Mouse (Mus musculus) mature B cell (primary cell): ENCODE results near the gene Prdm16.

Source experiments
- in situ Hi-C: fragments of 300-500 bp; cut with MboI; formaldehyde crosslinking; loops from 2 replicates; pipeline ENCODE4 v1.14.3; 2019

Prdm16 gene

DNA sequence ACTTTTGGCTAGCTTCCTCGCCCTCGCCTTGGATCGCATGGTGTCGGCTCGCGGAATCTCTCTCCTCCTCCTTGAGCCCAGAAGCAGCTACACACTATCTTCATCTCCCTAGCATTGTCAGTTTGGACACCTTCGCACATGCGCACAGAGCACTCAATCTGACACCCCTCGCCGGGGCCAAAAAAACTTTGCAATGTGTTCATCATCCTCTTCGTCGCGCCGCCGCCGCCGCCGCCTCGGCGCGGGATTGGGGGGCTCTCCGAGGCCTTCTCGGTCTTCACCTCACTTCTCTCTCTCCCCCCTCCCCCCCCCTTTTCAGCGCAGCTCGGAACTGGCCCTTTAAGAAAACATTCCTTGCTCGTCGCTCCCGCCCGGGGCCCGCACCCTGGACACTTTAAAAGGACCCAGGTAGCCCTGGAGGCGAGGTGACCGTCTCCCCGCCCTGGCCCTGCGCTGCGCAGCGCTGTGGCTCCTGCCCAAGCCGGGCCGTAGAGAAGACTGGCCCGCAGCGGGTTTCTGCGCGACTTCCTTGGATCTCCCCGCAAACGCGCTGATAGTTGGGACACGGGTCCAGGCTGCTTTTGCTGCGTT is at the start of gene Prdm16:
Gene Prdm16 (minus strand): TSS at position 153 of the 591 bp plus-strand sequence.
- in situ Hi-C loops = no loop called here

DNA sequence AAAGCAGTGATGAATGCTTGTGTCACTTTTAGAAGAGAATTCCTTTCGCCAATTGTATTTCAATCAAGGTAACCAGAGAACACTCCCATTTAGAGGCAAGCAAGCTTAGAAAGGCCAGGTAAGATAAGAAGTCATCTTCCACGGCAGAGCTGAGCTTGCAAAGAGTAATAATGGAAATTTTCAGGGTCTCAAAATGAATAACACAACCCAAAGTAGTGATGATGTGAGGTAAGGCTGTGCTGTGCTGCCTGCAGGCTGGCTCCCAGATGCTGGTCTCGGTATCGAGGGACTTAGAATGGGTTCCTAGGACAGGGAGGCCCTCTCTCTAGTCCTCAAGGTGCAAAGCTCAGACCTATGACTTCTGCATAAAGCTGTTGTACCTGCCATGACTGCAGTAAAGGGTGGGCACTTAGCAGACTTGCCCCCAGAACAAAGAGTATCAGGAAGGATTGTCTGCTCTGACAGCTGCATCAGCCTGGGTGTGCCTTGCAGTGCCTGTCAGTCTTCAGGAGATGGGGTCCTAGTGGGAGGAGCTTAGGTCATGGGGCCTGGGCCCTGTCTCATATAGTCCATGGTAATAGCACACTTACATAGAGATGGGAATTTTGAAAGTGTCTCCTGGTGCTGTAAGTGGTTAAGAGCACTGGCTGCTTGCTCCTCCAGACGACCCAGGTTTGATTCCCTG is 46.5 kb upstream of the Prdm16 start:
- in situ Hi-C loops = no loop called here

DNA sequence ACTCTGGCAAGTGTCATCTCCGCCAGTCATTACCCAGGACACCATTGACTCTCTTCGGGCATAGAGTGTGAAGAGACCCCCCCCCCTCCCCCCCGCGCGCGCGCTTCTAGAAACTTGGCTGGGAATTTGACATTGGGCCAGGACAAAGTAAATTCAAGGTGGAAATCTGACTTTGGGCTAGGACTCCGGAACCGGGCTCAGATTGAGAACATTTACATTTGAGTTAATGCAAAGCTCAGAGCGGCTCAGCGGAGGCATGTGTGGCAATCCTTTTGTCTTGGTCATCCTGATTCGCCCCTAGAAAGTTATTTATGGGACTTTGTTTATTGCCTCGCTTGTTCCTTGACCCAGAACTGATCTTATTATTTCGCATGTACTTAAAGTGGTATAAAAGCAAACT is 45.6 kb upstream of the Prdm16 start:
- in situ Hi-C loops = no loop called here

DNA sequence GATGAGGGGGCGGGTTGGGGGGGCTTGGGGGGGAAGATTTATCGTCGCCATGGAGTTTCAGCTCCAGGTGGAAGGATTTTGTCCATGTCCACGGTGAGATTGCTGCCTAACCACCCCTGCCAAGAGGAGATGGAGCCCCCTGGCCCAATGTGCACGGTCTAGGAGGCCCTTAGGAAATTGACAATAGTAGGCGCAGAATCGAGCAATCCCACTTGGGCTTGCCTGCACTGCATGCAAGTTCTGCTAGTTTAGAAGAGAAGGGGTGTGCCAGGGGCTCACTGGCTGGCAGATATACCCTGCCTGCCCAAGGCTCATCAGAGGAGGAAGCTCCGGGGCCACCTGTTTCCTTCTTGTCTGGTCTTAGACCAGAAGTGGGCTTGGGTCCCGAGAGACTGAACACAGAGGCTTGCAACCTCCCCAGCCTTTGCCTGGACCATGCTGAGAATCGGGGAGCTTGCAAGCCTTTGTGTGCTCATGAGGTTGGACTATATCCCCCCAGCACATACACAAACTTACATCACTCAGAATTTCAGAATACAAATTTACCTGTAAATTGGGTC is 38.8 kb upstream of the Prdm16 start:
- in situ Hi-C loops = no loop called here

DNA sequence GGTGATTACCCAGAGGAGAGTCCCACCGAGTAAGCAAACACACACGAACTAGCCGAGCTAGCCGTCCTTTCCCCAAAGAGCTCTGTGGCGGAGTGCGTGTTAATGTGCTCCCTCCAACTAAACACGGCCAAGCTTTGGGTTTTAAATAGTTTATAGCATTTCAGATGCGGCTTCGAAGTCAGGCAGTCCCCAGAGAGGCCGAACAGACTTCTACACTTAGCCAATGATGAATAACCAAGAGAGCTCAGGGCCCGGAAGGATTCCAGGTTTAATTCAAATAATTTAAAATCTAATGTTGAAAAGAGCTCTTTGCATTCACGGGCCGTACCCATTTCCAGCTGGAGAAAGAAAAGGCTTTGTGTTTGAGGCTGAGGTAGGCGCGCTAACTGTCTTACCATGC is 38.3 kb upstream of the Prdm16 start:
- in situ Hi-C loops = no loop called here

DNA sequence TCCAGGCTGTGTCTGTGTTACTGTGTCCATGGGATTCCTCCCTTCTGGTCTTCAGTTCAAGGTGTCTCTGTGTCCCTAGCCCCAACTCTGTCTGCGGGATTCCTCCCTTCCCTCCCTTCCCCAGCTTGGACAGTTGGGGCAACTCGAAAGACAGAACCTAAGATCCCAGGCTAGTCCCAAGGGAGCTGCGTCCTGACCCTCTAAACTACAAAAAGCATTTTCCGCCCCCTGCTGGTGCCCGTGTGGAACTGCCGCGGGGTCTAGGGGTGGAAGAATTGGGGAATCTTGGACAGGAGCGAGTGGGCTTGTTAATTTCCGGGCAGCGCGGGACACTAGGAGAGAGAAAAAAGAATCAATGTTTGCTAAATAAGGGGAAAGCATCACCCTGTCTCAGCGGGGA is 37.9 kb upstream of the Prdm16 start:
- in situ Hi-C loops = no loop called here

DNA sequence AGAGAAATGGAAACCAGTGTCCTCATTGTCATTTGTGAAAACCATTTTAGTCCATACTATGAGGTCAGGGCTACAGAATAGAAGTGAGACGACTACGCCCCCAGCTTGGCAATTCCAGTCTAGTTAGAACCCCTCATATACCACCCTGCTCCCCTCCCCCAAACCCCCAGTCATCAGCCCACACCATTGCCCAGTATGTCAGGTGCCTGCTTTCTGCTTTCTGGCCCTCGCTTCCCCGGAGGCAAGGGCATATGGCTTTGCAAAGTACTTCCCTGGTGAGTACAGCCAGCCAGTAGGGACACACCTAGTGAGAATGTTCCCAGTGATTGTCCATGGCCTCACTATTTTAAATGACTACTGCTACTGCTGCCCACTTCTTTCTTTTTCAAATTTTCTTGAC is 37.3 kb upstream of the Prdm16 start:
- in situ Hi-C loops = no loop called here

DNA sequence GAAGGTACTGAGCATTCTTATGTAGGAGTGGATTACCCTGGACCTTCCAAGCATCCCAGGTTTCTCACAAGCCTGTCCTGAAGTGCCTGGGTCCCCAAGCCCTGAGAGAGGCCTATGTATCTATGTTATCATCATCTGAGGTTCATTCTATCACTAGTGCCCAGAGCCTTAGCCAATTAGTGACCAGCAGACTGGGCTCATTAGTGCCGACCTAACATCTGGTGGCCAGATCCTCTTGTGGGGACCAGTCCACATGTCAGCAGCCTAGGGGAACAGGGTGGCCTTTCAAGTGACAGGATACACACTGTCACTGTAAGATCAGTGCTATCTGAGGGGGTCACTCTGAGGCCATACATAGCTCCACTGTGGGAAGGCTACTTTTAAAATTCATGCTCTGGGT is 35.4 kb upstream of the Prdm16 start:
- in situ Hi-C loops = no loop called here

DNA sequence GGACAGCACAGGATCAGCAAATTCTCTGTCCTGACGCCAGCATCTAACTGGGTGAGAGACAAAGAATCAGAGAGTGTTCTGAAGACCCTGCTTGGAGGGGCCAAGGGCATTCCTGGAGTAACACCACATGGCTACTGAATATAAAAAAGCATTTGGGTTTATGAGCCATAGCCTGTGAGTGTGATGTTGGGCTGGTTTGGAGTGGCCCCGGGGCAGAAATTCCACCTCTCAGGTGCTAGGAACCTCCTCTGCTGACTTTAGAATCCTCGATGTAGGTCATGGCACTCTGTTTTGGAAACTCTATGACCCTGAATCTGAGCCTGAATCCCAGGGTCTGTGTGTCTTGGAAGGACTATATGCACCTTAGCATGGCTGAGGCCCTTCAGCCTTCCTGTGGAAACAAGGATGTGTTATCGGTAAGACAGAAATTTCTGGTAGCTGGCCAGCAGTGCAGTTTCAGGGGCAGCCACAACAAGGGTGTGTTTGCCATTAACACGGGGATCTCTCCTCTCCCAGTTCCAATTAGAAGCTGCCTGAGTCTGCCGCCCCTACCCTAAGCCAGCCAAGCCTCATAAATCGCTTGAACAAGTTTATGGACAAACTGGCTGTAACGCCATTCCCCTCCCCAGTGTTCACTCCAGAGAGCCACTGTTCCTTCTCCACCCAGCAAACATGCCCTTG is 34.7 kb upstream of the Prdm16 start:
- in situ Hi-C loops = no loop called here

DNA sequence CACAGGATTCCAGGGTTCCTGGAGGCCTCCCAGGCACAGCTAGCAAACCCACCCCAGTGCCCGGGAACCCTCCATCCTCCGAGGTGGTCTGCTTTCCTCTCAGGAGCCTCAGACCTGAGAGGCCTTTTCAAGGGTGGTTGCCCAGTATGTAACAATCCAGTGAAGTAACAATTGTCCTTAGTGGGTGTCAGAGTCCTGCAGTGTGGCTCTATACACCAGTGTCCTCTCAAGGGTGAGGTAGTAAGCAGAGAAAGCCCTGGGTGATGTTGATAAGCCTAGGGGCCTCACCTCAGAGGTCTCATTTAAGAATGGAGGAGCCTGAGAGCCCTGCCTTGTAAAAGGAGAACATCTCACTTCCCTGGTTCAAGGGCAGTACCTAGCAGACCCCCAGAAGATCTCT is 31.1 kb upstream of the Prdm16 start, which contains the start of gene Actrt2:
Gene Actrt2 (minus strand): TSS at position 101 of the 400 bp plus-strand sequence.
- in situ Hi-C loops = no loop called here

DNA sequence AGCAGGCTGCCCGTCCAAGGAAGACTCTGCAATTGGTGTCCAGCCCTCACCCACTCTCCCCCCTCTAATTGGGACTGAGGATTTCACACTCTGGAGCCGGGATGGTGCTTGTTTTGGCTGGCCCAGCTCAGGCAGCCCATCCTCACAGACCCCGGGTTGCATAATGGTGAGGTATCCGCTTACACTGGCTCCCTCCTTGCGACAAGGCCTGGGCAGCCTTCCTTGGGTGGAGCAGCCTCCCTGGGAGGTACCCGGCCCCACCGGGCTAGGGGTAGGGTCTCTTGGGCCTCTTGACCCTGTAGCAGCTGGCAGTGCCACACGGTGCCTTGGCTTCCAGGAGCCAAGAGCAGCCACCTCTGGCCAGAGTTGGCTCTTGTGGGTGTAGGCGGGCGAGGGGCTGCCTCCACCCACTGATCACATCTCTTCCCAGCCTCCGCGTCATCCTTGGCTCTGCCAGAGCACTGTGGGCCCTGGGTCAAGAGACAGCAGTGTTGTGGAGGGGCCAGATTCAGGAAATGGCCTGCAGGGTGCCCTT is 26.1 kb upstream of the Prdm16 start:
- in situ Hi-C loops = no loop called here

DNA sequence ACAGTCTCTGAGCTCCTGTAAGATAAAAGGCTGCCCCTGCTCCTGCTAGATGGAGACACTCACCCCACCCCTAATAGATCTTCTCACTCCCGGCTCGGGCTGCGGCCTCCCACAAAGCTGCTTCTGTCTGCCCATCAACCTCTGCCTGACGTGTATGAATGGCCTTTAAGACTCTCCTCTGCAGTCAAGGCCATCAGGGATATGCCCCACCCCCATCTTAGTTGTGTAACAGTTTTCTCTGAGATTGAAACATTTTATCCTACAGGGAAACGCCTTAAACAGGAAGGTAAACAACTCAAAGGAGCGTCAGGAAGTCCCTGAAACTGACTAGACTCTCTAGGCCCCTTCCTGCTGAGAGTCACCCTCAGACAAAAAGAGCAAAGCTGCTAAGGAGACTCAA is 24.6 kb upstream of the Prdm16 start:
- in situ Hi-C loops = no loop called here

DNA sequence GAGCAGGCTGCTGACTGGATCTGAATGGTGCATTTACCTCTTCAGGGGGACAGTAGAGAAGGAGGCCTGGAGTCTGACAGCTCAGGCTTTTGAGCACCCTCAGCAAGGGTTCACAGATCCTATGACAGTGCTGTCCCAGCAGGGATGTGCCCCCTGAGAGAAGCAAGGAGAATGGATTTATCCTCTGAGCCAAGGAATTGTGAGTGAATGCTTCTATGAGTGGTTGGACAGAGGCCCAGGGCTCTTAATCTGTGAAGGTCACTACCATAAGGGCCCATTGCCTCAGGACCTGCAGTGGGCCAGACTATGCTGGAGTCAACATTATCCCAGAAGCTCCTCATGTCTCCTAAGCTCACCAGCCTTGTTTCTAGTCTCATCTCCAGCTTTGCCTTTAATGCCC is 23.4 kb upstream of the Prdm16 start:
- in situ Hi-C loops = no loop called here

DNA sequence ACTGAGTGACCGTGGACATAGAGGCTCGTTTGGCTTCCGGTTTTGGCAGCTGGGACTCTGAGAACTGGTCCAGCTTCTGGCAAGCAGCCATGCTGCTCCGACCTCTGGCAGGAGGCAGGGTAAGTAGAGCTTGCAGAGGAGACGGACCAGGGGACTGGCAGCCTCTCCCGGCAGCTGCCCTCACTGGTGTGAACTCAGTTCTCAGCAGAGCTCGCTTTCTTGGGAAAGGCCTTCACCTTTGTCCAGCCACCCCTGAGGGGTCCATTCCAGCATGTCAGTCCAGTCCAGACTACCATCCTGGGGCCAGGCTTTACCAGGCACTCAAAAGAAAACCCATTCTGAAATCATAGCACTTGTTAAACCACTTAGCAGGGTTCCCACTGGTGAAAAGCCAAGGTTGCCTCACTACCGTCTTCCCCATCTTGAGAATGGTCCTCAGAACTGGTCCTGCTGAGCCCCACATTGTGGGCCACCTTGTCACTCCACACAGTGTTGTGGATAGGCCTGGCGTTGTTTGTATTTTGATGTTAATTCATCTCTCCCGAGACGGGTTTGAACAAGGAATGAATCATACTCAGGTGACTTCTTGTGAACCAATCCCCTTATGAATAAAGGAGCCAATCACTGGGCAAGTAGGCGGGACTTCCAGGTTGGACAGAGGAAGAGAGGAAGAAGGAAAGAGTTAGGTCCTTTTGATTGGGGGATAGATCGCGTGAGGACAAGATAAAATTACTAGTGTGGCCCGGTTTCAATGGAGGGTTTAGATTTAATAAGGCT is 18.6 kb upstream of the Prdm16 start:
- in situ Hi-C loops = no loop called here

DNA sequence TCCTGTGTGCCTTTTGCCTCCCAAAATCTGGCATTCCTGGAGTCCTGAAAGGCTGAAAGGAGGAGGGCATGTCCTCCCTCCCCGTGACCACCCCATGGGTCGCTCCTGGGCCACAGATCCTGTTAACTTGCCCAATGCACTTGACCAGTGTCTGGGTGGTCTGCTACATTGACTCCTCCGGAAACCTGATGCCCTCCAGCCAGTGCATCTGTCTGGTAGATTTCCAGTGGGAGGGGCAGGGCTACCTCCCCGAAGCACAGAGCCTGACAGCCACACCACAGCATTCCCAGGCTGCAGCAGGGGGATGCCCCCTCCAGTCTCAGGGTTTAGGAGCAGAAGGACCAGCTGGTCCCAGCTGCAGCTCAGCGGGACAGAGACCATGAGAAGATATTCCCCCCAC is 15.8 kb upstream of the Prdm16 start:
- in situ Hi-C loops = no loop called here

DNA sequence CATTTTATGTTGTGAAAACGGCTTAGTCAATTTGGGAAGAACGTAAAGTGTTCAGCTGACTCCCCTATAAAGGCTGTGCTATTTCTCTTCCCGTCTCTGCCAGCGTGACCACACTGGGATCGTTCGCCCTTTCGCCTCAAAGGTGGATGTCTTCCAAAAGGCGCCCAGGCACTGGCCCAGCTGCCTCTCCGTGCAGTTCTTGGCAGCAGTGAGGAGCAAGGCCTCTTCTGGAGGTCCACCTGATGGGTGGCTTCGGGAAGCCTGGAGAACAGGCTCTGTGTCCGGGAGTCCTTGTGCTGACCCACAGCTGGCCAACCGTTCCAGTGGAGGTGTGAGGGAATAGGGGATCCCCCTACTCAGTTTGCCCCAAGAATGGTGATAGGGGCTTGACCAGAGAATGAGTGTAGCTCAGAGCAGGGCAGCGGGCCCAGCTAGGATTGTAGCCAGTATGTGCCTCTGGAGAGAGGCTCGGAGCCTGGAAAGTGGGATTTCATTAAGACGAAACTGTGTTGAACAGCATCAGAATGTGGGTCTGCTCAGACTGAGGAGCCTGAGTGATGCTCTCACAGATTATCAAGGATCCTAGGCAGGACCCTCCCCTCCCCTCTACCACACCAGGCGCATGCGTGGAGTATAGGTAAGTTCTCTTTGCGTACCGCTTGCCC is 12.5 kb upstream of the Prdm16 start:
- in situ Hi-C loops = no loop called here

DNA sequence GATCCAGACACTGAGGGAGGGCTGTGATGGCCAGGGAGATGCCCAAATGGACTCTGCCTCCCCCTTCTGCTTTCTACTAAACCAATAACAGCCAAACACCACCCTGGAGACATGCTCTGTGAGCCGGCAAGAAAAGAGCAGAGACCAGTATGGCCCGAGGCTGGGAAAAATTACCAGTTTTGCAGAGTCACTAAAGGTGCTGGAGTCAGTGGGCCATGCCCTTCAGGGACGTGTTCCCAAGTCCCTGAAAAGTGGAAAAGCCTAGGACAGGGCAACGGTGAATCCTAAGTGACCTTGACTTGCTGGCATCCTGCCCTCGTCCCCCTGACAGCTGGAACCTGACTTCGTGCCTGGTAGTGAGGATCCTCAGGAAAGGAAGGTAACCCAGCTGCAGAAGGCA is 5.8 kb upstream of the Prdm16 start:
- in situ Hi-C loops = no loop called here

DNA sequence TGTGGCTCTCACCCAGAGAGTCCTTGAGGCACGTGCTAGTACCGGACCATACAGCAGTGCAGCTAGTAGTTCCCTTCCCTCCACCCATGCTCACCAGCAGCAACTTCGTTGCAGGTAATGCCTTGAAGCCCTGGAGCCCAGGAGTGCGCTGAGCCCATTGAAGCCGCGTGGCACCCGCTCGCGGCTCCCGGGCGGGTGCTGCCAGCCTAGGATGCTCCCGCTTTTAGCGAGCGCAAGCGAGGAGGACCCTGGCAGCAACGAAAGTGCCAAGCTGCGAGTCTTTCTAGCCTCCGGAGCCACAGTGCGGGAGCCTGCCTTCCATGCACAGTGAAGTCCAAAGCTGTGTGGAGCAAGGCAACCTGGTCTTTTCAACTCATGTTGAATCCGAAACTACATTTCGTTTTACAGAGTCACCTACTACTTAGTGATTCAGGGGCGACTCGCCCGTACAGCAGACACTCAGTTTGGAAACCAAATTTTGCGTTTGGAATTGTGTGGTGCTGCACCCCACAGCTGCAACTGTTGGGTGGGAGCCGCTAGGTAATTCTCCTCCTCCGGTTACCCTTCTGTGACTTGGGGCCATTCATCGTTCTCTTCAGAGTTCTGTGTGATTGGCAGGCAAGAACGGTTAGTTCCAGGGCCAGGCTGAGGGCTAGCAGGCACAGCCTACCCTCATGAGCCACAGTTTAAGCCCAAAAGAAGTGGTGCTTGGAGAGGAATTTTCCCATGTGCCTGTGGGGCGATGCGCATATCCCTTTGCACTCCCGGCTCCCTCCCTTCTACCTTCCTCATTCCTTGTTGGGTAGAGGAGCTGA is 4.8 kb upstream of the Prdm16 start:
- in situ Hi-C loops = no loop called here

DNA sequence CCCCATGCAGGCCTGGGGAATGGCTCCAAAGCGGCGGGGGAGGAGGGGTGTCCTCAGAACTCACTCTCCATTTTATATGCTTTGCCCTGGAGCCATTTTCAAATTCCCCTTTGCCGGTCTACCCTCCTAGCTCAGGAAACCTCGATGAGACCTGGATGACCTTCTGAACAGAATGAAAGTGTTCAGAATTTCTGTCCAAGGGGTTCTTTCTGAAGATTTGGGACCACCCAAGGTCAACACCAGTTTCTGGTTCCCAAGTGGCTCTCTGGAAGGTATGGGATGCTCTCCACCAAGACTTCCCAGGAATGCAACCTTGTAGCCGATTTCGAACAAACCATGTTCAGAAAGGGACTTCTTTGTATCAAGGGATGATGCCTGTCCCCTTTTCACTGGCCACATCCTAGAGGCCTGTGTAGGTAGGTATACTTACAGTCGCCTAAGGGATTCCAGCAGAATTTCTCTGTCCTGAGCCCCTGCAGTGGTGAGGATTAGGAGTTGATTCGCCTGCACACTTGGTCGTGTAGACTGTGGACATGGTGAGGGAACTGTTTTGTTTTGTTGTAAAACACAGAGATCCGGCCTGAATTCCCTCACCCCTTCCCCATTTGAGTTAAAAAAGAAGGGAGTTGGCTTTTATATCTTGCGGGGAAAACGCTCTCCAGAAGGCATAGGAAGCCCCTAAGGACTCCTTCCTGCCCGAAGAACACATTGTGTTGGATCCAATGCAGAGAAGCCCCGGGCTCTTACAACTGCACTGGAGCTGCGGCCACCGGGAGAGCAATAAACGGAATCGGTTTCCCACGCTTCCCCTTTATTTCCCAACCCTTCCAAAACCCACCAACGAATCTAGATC is 4.0 kb upstream of the Prdm16 start:
- in situ Hi-C loops = no loop called here
